Mouse (Mus musculus): ENCODE results near the gene Unc13a. TPM values are rescaled to one million over a fixed set of nuclear protein-coding genes. Genes with fewer than 3 reads are reported as not detected.

The Unc13a gene
- 5.4 and 6.5 TPM in 2 replicates for polyA plus RNA-seq (2014; fragmentation: Nextera tagmentation; extraction: Ambion mirVana)

DNA sequence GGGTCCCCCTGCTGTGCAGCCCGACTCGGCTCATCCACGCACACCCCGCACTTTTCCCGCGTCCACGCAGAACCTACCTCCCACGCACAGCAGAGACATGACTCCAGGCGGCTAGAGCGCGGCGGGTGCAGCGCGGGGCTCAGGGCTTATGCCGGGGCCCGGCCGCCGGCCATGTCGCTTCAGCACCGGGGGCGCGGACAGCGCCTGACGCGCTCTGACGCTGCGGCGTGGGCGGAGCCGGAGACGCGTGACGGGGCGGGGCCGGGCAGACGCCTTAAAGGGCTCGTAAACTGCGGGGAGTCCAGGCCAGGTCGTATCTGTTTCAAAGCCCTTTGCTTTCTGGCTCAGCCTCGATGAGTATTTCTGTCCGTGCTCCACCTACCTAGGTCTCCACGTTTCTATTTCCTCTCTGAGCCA, at the start of gene Unc13a:
Gene Unc13a, minus strand, starts transcription at position 209 of the 417 bp plus-strand sequence.
- peaks cover 18% of the 10 kb centered on the region for H3K27me3 ChIP-seq (ENCODE audit: control insufficient read depth, insufficient read depth, low read length)
- no peaks in the 10 kb centered on the region for H3K36me3 ChIP-seq (ENCODE audit: control insufficient read depth, insufficient read depth, low read length)

DNA sequence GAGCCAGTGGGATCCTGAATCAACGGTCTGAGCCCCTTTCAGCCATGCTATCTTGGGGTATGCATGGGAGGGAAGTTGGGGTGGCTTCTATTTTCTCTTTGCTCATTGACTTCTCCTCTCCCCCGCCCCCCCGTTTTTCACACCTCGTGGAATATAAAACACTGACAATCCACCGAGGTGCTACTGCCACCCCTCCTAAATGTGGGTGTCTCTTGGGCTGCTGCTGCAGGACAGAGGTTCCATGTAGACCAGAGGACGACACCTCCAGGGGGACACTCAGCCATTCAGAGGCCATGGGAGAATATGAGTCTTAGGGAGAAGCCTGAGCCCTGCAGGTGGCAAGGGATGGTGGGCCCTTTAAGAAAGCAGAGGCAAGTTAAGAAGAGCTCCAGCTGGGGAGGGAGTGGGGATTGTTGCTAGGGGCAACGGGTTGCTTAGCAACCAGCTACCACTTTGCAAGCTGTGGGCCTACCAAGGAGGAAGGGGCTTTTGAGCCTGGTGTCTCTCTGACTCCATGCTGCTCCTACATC, 48.4 kb upstream of the Unc13a start:
- peaks cover 36% of the 10 kb centered on the region for H3K4me1 ChIP-seq (ENCODE audit: control insufficient read depth, insufficient read depth, low read length)
- 19% methylated on average over 7 of the region's 7 CpGs for whole genome bisulfite sequencing
- DNase-seq (ENCODE audit: low spot score, missing footprints) (peak; percentile 99), ATAC-seq (ENCODE audit: low FRiP score) (peak; percentile 85)
- H3K36me3 ChIP-seq (ENCODE audit: control insufficient read depth, insufficient read depth, low read length): no peaks in the 10 kb centered on the region
- peak overlapping the region; percentile 52; the same call in 1 of the 2 replicates for H3K27ac ChIP-seq (ENCODE audit: low read depth, low read length)
- H3K4me3 ChIP-seq (ENCODE audit: low read depth, low read length): no peak overlapping the region
- no peaks in the 10 kb centered on the region for H3K27me3 ChIP-seq (ENCODE audit: control insufficient read depth, insufficient read depth, low read length)
- no peak overlapping the region for H3K9ac ChIP-seq (ENCODE audit: low read length)
- no peaks in the 10 kb centered on the region for H3K9me3 ChIP-seq (ENCODE audit: control insufficient read depth, low read length)
- H3K4me2 ChIP-seq: peak overlapping the region; percentile 15; the same call in 1 of the 2 replicates

More for the DNA sequence above, at the start of gene Unc13a:
- ATAC-seq (ENCODE audit: low FRiP score): peak; percentile 77
- H3K4me2 ChIP-seq: peak within 1 kb of the TSS; percentile 98
- H3K9ac ChIP-seq (ENCODE audit: low read length): peak within 1 kb of the TSS; percentile 61
- peaks cover 22% of the 10 kb centered on the region for H3K4me1 ChIP-seq (ENCODE audit: control insufficient read depth, insufficient read depth, low read length)
- under 1% methylated on average over 42 of the region's 42 CpGs for WGBS
- peak within 1 kb of the TSS; percentile 72 for H3K4me3 ChIP-seq (ENCODE audit: low read depth, low read length)
- no peaks in the 10 kb centered on the region for H3K9me3 ChIP-seq (ENCODE audit: control insufficient read depth, low read length)
- DNase-seq (ENCODE audit: low spot score, missing footprints): peak; percentile 100
- H3K27ac ChIP-seq (ENCODE audit: low read depth, low read length): peak within 1 kb of the TSS; percentile 48

DNA sequence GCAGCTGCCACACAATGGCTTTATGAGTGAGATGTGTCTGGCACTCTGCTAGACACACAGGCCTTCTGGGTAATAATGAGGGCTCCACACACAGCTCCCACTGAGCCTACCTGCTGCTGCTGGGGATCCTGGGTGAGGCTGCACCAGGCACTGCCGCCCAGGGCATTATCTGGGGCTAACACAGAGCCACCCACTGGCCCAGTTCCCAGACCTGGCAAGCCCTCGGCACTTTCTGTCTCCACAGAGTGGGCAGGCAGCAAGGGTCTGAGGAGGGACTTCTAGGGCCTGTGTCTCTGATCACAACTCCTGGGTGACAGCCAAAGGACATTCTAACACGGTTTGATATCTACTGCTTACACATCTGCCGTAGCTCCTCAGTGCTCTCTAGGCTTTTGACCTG, 47.7 kb upstream of the Unc13a start:
- 63% methylated on average over 4 of the region's 4 CpGs for WGBS

DNA sequence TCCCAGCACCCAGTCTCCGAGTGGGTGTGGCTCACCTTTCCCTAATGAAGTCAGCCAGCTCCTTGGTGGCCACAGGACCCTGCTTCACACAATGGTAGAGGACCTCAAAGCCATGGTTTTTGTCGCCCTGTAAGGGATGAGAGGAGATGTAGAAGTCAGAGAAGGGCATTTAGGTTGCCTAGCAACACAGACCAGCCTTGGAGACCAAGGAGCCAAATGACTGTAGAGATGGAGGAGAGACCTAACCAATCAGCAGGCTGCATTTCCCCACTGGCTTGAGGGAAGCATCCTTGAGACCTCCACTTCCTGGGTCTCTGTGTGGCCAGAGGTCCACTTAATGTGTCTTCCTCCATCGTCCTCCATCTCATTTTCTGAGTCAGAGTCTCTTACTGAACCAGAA, 46.7 kb upstream of the Unc13a start:
- DNase-seq (ENCODE audit: low spot score, missing footprints): peak; percentile 72
- 29% methylated on average over 3 of the region's 3 CpGs for WGBS
- peaks cover 33% of the 10 kb centered on the region for H3K4me1 ChIP-seq (ENCODE audit: control insufficient read depth, insufficient read depth, low read length)

More for the DNA sequence above, 47.7 kb upstream of the Unc13a start:
- H3K27me3 ChIP-seq (ENCODE audit: control insufficient read depth, insufficient read depth, low read length): no peaks in the 10 kb centered on the region
- H3K9me3 ChIP-seq (ENCODE audit: control insufficient read depth, low read length): no peaks in the 10 kb centered on the region
- H3K9ac ChIP-seq (ENCODE audit: low read length): no peak overlapping the region
- H3K4me3 ChIP-seq (ENCODE audit: low read depth, low read length): no peak overlapping the region
- ATAC-seq (ENCODE audit: low FRiP score) (no peak), DNase-seq (ENCODE audit: low spot score, missing footprints) (no peak)
- H3K4me2 ChIP-seq: no peak overlapping the region
- peaks cover 33% of the 10 kb centered on the region for H3K4me1 ChIP-seq (ENCODE audit: control insufficient read depth, insufficient read depth, low read length)
- H3K27ac ChIP-seq (ENCODE audit: low read depth, low read length): no peak overlapping the region; the same call in 1 of the 2 replicates
- no peaks in the 10 kb centered on the region for H3K36me3 ChIP-seq (ENCODE audit: control insufficient read depth, insufficient read depth, low read length)

DNA sequence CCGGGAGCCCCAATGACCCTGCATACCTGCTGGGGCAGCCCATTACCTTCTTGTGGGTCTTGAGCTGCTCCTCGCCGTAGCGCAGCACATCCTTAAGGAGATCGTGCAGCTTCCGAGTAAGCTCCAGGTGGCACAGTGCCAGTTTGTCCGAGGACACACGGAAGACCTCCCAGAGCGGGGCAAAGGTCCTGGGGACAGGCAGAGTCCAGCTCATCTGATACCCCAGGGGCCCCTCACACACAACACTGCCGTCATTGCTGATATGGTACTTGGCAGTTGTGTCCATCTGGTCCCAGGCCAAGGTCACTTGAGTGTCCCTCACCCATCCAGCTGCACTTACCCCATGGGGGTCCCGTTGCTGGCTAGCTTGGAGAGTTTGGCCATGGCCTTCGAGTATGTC, 45.5 kb upstream of the Unc13a start:
- no peak overlapping the region for H3K4me2 ChIP-seq
- DNase-seq (ENCODE audit: low spot score, missing footprints) (peak; percentile 45), ATAC-seq (ENCODE audit: low FRiP score) (no peak)
- H3K27ac ChIP-seq (ENCODE audit: low read depth, low read length): no peak overlapping the region
- no peak overlapping the region for H3K4me3 ChIP-seq (ENCODE audit: low read depth, low read length)
- H3K27me3 ChIP-seq (ENCODE audit: control insufficient read depth, insufficient read depth, low read length): no peaks in the 10 kb centered on the region
- WGBS: 92% methylated on average over 12 of the region's 12 CpGs
- no peaks in the 10 kb centered on the region for H3K9me3 ChIP-seq (ENCODE audit: control insufficient read depth, low read length)
- H3K36me3 ChIP-seq (ENCODE audit: control insufficient read depth, insufficient read depth, low read length): no peaks in the 10 kb centered on the region
- peaks cover 29% of the 10 kb centered on the region for H3K4me1 ChIP-seq (ENCODE audit: control insufficient read depth, insufficient read depth, low read length)
- H3K9ac ChIP-seq (ENCODE audit: low read length): no peak overlapping the region

More for the DNA sequence above, 46.7 kb upstream of the Unc13a start:
- no peaks in the 10 kb centered on the region for H3K36me3 ChIP-seq (ENCODE audit: control insufficient read depth, insufficient read depth, low read length)
- no peak overlapping the region for H3K4me3 ChIP-seq (ENCODE audit: low read depth, low read length)
- H3K9me3 ChIP-seq (ENCODE audit: control insufficient read depth, low read length): no peaks in the 10 kb centered on the region
- no peak overlapping the region for H3K9ac ChIP-seq (ENCODE audit: low read length)
- H3K27me3 ChIP-seq (ENCODE audit: control insufficient read depth, insufficient read depth, low read length): no peaks in the 10 kb centered on the region
- ATAC-seq (ENCODE audit: low FRiP score): no peak
- H3K27ac ChIP-seq (ENCODE audit: low read depth, low read length): no peak overlapping the region
- no peak overlapping the region for H3K4me2 ChIP-seq

DNA sequence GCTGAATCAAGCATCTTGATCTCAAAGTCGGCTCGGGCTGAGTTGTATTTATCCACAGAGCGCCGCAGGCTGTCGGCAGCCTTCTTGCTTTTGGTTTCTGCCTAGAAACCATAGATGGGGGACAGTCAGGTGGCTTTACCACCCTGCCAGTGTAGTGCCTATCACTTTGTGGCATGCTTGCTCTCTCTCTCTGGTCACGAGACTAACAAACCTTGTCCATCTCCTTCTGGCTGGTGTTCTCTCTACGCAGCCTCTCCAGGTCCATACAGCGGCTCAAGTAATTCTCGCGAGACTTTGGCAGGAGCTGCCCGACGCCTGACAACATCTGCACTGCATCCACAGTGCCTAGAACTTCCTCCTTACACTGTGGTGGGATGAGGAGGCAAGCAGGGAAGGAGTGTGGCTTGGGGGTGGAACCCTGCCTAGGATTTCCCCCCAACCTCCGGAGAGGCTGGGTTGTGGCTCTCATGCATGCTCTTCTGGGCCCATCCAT, 45.0 kb upstream of the Unc13a start:
- H3K27me3 ChIP-seq (ENCODE audit: control insufficient read depth, insufficient read depth, low read length): no peaks in the 10 kb centered on the region
- H3K4me2 ChIP-seq: no peak overlapping the region
- ATAC-seq (ENCODE audit: low FRiP score) (no peak), DNase-seq (ENCODE audit: low spot score, missing footprints) (peak; percentile 59)
- 91% methylated on average over 13 of the region's 13 CpGs for WGBS
- H3K9me3 ChIP-seq (ENCODE audit: control insufficient read depth, low read length): no peaks in the 10 kb centered on the region
- no peak overlapping the region for H3K9ac ChIP-seq (ENCODE audit: low read length)
- no peak overlapping the region for H3K4me3 ChIP-seq (ENCODE audit: low read depth, low read length)
- H3K27ac ChIP-seq (ENCODE audit: low read depth, low read length): no peak overlapping the region
- H3K4me1 ChIP-seq (ENCODE audit: control insufficient read depth, insufficient read depth, low read length): peaks cover 28% of the 10 kb centered on the region
- no peaks in the 10 kb centered on the region for H3K36me3 ChIP-seq (ENCODE audit: control insufficient read depth, insufficient read depth, low read length)

DNA sequence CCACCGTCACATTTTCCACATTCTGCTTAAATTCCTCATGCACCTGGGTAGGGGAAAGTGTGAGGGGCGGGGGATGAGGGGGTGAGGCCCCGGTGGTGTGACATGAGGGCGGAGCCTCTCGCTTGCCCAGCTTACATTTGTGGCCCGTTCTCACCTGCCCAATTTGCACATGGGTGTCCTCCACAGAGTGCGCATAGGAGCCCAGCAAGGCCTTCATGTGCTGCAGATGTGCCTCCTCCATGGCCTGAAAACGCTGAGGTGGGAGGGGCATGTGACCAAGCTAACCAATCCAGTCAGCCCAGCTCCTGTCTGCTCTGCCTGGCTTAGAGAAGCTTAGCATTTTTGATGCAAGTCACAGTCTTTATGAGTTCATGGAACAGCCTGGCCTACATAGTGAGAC, 44.0 kb upstream of the Unc13a start:
- H3K4me2 ChIP-seq: no peak overlapping the region
- DNase-seq (ENCODE audit: low spot score, missing footprints): no peak
- H3K4me1 ChIP-seq (ENCODE audit: control insufficient read depth, insufficient read depth, low read length): peaks cover 17% of the 10 kb centered on the region
- no peak overlapping the region for H3K4me3 ChIP-seq (ENCODE audit: low read depth, low read length)
- H3K9ac ChIP-seq (ENCODE audit: low read length): no peak overlapping the region
- 61% methylated on average over 8 of the region's 8 CpGs for WGBS
- no peaks in the 10 kb centered on the region for H3K9me3 ChIP-seq (ENCODE audit: control insufficient read depth, low read length)
- H3K27ac ChIP-seq (ENCODE audit: low read depth, low read length): no peak overlapping the region
- no peaks in the 10 kb centered on the region for H3K27me3 ChIP-seq (ENCODE audit: control insufficient read depth, insufficient read depth, low read length)
- no peak for ATAC-seq (ENCODE audit: low FRiP score)
- H3K36me3 ChIP-seq (ENCODE audit: control insufficient read depth, insufficient read depth, low read length): no peaks in the 10 kb centered on the region

DNA sequence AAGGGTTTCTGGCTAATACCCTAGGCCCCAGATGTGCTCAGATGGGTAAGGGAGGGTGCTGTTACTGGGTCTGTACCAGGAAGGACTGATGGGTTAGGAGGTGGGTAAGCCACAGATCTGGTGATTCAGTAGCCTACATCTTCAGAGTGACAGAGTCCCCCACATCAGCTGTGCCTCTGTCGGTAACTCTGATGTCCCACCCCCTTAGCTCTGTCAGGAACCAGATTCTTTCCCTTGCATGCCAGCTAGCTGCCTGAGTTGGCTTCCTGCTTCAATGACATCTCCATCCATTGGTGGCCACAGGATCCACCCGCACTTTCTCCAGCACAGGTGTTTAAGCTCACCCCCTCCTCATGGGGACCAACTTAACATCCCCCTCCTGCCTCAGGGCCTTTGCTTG, 40.0 kb upstream of the Unc13a start:
- Histone ChIP-seq H3K27ac (ENCODE audit: low read depth, low read length) (no peak overlapping the region), H3K4me3 (ENCODE audit: low read depth, low read length) (no peak overlapping the region), H3K9ac (ENCODE audit: low read length) (no peak overlapping the region), H3K4me1 (ENCODE audit: control insufficient read depth, insufficient read depth, low read length) (peaks cover 2% of the 10 kb centered on the region; the same call in 1 of the 2 replicates), H3K4me2 (no peak overlapping the region), H3K27me3 (ENCODE audit: control insufficient read depth, insufficient read depth, low read length) (peaks cover 11% of the 10 kb centered on the region), H3K9me3 (ENCODE audit: control insufficient read depth, low read length) (no peaks in the 10 kb centered on the region), H3K36me3 (ENCODE audit: control insufficient read depth, insufficient read depth, low read length) (no peaks in the 10 kb centered on the region)
- no peak for DNase-seq (ENCODE audit: low spot score, missing footprints)
- 76% methylated on average over 2 of the region's 2 CpGs for WGBS
- ATAC-seq (ENCODE audit: low FRiP score): no peak

DNA sequence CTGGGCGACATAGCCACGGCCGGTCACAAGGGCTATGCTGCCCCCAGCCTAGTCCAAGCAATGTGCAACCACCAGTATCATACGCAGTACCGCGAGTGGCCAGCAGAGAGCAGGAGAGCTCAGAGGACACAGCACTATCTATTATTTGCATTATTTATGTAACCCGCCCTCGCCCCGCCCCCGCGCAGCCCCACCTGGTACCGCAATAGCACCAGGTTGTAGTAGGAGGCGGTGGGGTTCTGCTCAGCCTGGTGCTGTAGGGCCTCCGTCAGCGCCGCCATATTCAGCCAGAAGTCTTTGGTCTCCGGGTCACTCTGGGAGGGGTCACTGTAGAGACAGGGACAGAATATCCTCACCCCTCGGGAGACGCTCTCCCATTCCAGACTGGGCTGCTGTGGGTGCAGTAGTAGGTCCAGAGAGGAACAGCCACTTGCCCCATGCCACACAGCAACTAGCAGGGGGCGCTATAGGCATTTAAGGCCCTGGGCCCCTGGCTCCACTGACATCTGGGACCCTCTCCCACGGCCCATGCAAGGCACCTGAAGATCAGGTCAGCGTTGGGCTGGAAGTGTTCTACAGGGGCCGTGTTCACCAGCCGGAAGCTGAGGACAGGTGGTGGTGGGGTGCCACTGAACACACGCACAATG, 38.4 kb upstream of the Unc13a start:
- Histone ChIP-seq H3K27ac (ENCODE audit: low read depth, low read length) (no peak overlapping the region), H3K36me3 (ENCODE audit: control insufficient read depth, insufficient read depth, low read length) (no peaks in the 10 kb centered on the region), H3K4me3 (ENCODE audit: low read depth, low read length) (no peak overlapping the region), H3K4me2 (peak overlapping the region; percentile 10; the same call in 1 of the 2 replicates), H3K27me3 (ENCODE audit: control insufficient read depth, insufficient read depth, low read length) (peaks cover 11% of the 10 kb centered on the region), H3K9ac (ENCODE audit: low read length) (no peak overlapping the region), H3K4me1 (ENCODE audit: control insufficient read depth, insufficient read depth, low read length) (peaks cover 2% of the 10 kb centered on the region; the same call in 1 of the 2 replicates), H3K9me3 (ENCODE audit: control insufficient read depth, low read length) (no peaks in the 10 kb centered on the region)
- DNase-seq (ENCODE audit: low spot score, missing footprints): peak; percentile 99
- ATAC-seq (ENCODE audit: low FRiP score): peak; percentile 85
- 20% methylated on average over 25 of the region's 25 CpGs for WGBS

Measured in midbrain, embryonic 11.5 days (tissue).